Mouse (Mus musculus) liver, postnatal 0 days (tissue): ENCODE data around the gene Fbxw21. TPM values are rescaled to one million over a fixed set of nuclear protein-coding genes. Genes with fewer than 3 reads are reported as not detected.

ENCODE experiments used
- ATAC-seq: fragments of 200-750 bp; cut with Nextera tagmentation; 2 replicates; pipeline ENCODE4 v1.8.0; 2017; ENCODE audit warnings: mild to moderate bottlenecking, moderate library complexity
- DNase-seq: peaks from one replicate; pipeline ENCODE4 v3.0.0-alpha.2; 2016
- H3K27ac ChIP-seq: fragments of 300-500 bp; sonication (generic); 2 replicates; pipeline ENCODE4 v1.5.1; 2014; ENCODE audit warnings: antibody characterized with exemption, moderate library complexity, mild to moderate bottlenecking, low read depth
- H3K27me3 ChIP-seq: fragments of 300-500 bp; sonication (generic); 2 replicates; pipeline ENCODE4 v1.6.1; 2014; ENCODE audit warnings: low read length, control low read depth, mixed read lengths; ENCODE audit not compliant: insufficient read depth
- H3K36me3 ChIP-seq: fragments of 300-500 bp; sonication (generic); replicated peaks from 2 replicates; pipeline ENCODE4 v1.6.1; 2014; ENCODE audit warnings: mild to moderate bottlenecking, control low read depth, low read length, moderate library complexity, mixed read lengths; ENCODE audit not compliant: insufficient read depth
- H3K4me1 ChIP-seq: fragments of 300-500 bp; sonication (generic); 2 replicates; pipeline ENCODE4 v1.6.1; 2014; ENCODE audit warnings: antibody characterized with exemption, mild to moderate bottlenecking, control low read depth; ENCODE audit not compliant: insufficient read depth
- H3K4me2 ChIP-seq: fragments of 300-500 bp; sonication (generic); 2 replicates; pipeline ENCODE4 v1.6.1; 2014; ENCODE audit warnings: low read depth, mild to moderate bottlenecking, low read length, moderate library complexity, mixed read lengths
- H3K4me3 ChIP-seq: fragments of 300-500 bp; sonication (generic); 2 replicates; pipeline ENCODE4 v1.5.1; 2014; ENCODE audit warnings: low read depth, low read length
- H3K9ac ChIP-seq: fragments of 300-500 bp; sonication (generic); replicated peaks from 2 replicates; pipeline ENCODE4 v1.6.1; 2014; ENCODE audit warnings: mild to moderate bottlenecking, moderate library complexity
- H3K9me3 ChIP-seq: fragments of 300-500 bp; sonication (generic); 2 replicates; pipeline ENCODE4 v1.6.1; 2016; ENCODE audit warnings: mild to moderate bottlenecking, control low read depth, low read length, mixed read lengths
- CTCF ChIP-seq: sonication (generic); IDR thresholded peaks from 2 replicates; pipeline ENCODE4 v1.5.1; 2016; ENCODE audit warnings: antibody characterized with exemption, low read depth
- EP300 ChIP-seq: IDR thresholded peaks from 2 replicates; pipeline ENCODE4 v1.6.1; 2016; ENCODE audit warnings: antibody characterized with exemption, low read depth, mild to moderate bottlenecking
- WGBS: fragments of 180-500 bp; shearing (Covaris S2); extraction: QIAGEN DNeasy Blood & Tissue Kit; methylation state at CpG from one replicate; pipeline ENCODE4 v1.1.7; 2014; ENCODE audit not compliant: insufficient replicate concordance; 5-methylcytosine and 5-hydroxymethylcytosine counted together
- polyA plus RNA-seq: library from polyadenylated mRNA; unstranded; fragments of >200 nt; fragmentation: Nextera tagmentation; extraction: Ambion mirVana; gene quantifications from 2 replicates; pipeline ENCODE4 v1.2.1, GENCODE M21; 2015

Gene Fbxw21
- polyA plus RNA-seq, 1 experiment from 2014 or later, result not detected

- no peak overlapping the region for H3K9ac ChIP-seq
- H3K36me3 ChIP-seq, result no peaks in the 10 kb centered on the region
- no peak for DNase-seq
- no peak overlapping the region for H3K27ac ChIP-seq
- no peak overlapping the region for H3K4me2 ChIP-seq
- TF ChIP-seq CTCF (no peak), EP300 (no peak)
- H3K4me1 ChIP-seq, result 0 out of 2 replicates have a peak, but pooled peaks cover 3% of the 10 kb centered on the region
- ATAC-seq, result no peak
- no peaks in the 10 kb centered on the region for H3K9me3 ChIP-seq
- no peak overlapping the region for H3K4me3 ChIP-seq
- 82% methylated on average over 3 of the region's 3 CpGs for WGBS
- no peaks in the 10 kb centered on the region for H3K27me3 ChIP-seq
Observed at GRCm38 (mm10) chr9:109124164-109124563, 37.7 kb downstream of the Fbxw21 start.

GRCm38 (mm10) chr9:109123266-109123665 lies 38.6 kb downstream of the Fbxw21 start:
- TF ChIP-seq EP300 (no peak), CTCF (no peak)
- H3K9me3 ChIP-seq, result no peaks in the 10 kb centered on the region
- no peaks in the 10 kb centered on the region for H3K27me3 ChIP-seq
- 45% methylated on average over 6 of the region's 6 CpGs for WGBS
- no peak overlapping the region for H3K9ac ChIP-seq
- no peaks in the 10 kb centered on the region; the same call in 1 of the 2 replicates for H3K36me3 ChIP-seq
- ATAC-seq (no peak), DNase-seq (peak; percentile 15)
- no peak overlapping the region for H3K4me2 ChIP-seq
- 0 out of 2 replicates have a peak, but pooled peaks cover 3% of the 10 kb centered on the region for H3K4me1 ChIP-seq
- H3K4me3 ChIP-seq, result no peak overlapping the region
- H3K27ac ChIP-seq, result no peak overlapping the region

GRCm38 (mm10) chr9:109122553-109123085 lies 39.2 kb downstream of the Fbxw21 start:
- Histone ChIP-seq H3K4me1 (0 out of 2 replicates have a peak, but pooled peaks cover 3% of the 10 kb centered on the region), H3K9ac (no peak overlapping the region), H3K9me3 (no peaks in the 10 kb centered on the region), H3K27me3 (no peaks in the 10 kb centered on the region), H3K4me3 (no peak overlapping the region), H3K36me3 (peaks cover 5% of the 10 kb centered on the region; the same call in 1 of the 2 replicates), H3K4me2 (no peak overlapping the region), H3K27ac (no peak overlapping the region)
- TF ChIP-seq CTCF (peak; percentile 74), EP300 (no peak)
- 41% methylated on average over 2 of the region's 2 CpGs for WGBS
- no peak for ATAC-seq
- DNase-seq, result peak; percentile 27

- Histone ChIP-seq H3K9ac (no peak overlapping the region), H3K4me3 (no peak overlapping the region), H3K27me3 (no peaks in the 10 kb centered on the region), H3K4me2 (no peak overlapping the region), H3K36me3 (peaks cover 9% of the 10 kb centered on the region; the same call in 1 of the 2 replicates), H3K4me1 (0 out of 2 replicates have a peak, but pooled peaks cover 3% of the 10 kb centered on the region), H3K27ac (no peak overlapping the region), H3K9me3 (no peaks in the 10 kb centered on the region)
- TF ChIP-seq CTCF, result no peak
- no peak for TF ChIP-seq EP300
- no peak for ATAC-seq
- 74% methylated on average over 6 of the region's 6 CpGs for WGBS
- no peak for DNase-seq
Observed at GRCm38 (mm10) chr9:109120956-109121355, 40.9 kb downstream of the Fbxw21 start.

- peaks cover 12% of the 10 kb centered on the region; the same call in 1 of the 2 replicates for H3K36me3 ChIP-seq
- H3K27me3 ChIP-seq, result no peaks in the 10 kb centered on the region
- H3K9me3 ChIP-seq, result no peaks in the 10 kb centered on the region
- DNase-seq (no peak), ATAC-seq (no peak)
- 84% methylated on average over 9 of the region's 9 CpGs for WGBS
- no peak overlapping the region for H3K9ac ChIP-seq
- no peak overlapping the region for H3K27ac ChIP-seq
- H3K4me3 ChIP-seq, result no peak overlapping the region
- 0 out of 2 replicates have a peak, but pooled peaks cover 3% of the 10 kb centered on the region for H3K4me1 ChIP-seq
- TF ChIP-seq EP300 (no peak), CTCF (no peak)
- H3K4me2 ChIP-seq, result no peak overlapping the region
Observed at GRCm38 (mm10) chr9:109119571-109119970, 42.3 kb downstream of the Fbxw21 start.

- TF ChIP-seq EP300 (no peak), CTCF (no peak)
- Histone ChIP-seq H3K4me2 (no peak overlapping the region), H3K27me3 (no peaks in the 10 kb centered on the region), H3K36me3 (peaks cover 16% of the 10 kb centered on the region; the same call in 1 of the 2 replicates), H3K27ac (no peak overlapping the region), H3K4me3 (no peak overlapping the region), H3K9ac (no peak overlapping the region), H3K4me1 (no peaks in the 10 kb centered on the region), H3K9me3 (no peaks in the 10 kb centered on the region)
- 59% methylated on average over 4 of the region's 4 CpGs for WGBS
- peak; percentile 21 for DNase-seq
- ATAC-seq, result peak; percentile 47
Observed at GRCm38 (mm10) chr9:109118106-109118505, 43.7 kb downstream of the Fbxw21 start.
